Mouse (Mus musculus) heart, embryonic 14.5 days (tissue): Measurements from ENCODE around the gene Vegfa. TPM values are rescaled to one million over a fixed set of nuclear protein-coding genes. Genes with fewer than 3 reads are reported as not detected.
"Not testable (repeated sequence)": the region's sequence is repeated elsewhere in the genome, so short reads cannot be mapped to it uniquely, and the experiment has no call there.

ENCODE experiments used
- ATAC-seq: fragments of 200-750 bp; cut with Nextera tagmentation; 2 replicates; pipeline ENCODE4 v1.8.0; 2017; ENCODE audit warnings: low read depth, moderate TSS enrichment; ENCODE audit not compliant: insufficient number of reproducible peaks, insufficient read depth, low FRiP score
- H3K27ac ChIP-seq, 2 experiments: fragments of 200-500 bp in 1 of 2; fragments of 300-500 bp in 1 of 2; sonication (generic) in 1 of 2; replicated peaks in 1 of 2; 2 replicates each; pipeline ENCODE4 v1.5.1; 2012 to 2014; ENCODE audit warnings: low read depth in 2 of 2, low read length in 2 of 2, control low read depth in 1 of 2, mild to moderate bottlenecking in 1 of 2, mixed read lengths in 1 of 2; ENCODE audit not compliant: control insufficient read depth in 1 of 2, insufficient read depth in 1 of 2
- H3K27me3 ChIP-seq: fragments of 300-500 bp; sonication (generic); 2 replicates; pipeline ENCODE4 v1.6.1; 2014; ENCODE audit warnings: mild to moderate bottlenecking, low read length, control low read depth; ENCODE audit not compliant: control insufficient read depth, insufficient read depth
- H3K36me3 ChIP-seq: fragments of 300-500 bp; sonication (generic); 2 replicates; pipeline ENCODE4 v1.6.1; 2014; ENCODE audit warnings: mild to moderate bottlenecking, control low read depth, low read length, mixed read lengths; ENCODE audit not compliant: control insufficient read depth, insufficient read depth
- H3K4me1 ChIP-seq, 2 experiments: fragments of 200-500 bp in 1 of 2; fragments of 300-500 bp in 1 of 2; sonication (generic) in 1 of 2; 2 replicates each; pipeline ENCODE4 v1.6.1; 2012 to 2014; ENCODE audit warnings: low read length in 2 of 2, control low read depth in 1 of 2, mixed read lengths in 1 of 2; ENCODE audit not compliant: control insufficient read depth in 2 of 2, insufficient read depth in 2 of 2
- H3K4me2 ChIP-seq: fragments of 300-500 bp; sonication (generic); 2 replicates; pipeline ENCODE4 v1.6.1; 2014; ENCODE audit warnings: mild to moderate bottlenecking, low read length
- H3K4me3 ChIP-seq, 2 experiments: fragments of 200-500 bp in 1 of 2; fragments of 300-500 bp in 1 of 2; sonication (generic) in 1 of 2; 2 replicates each; pipeline ENCODE4 v1.5.1; 2012 to 2014; ENCODE audit warnings: low read length in 2 of 2, mild to moderate bottlenecking in 2 of 2, control low read depth in 1 of 2, low read depth in 1 of 2, moderate library complexity in 1 of 2; ENCODE audit not compliant: control insufficient read depth in 1 of 2, insufficient read depth in 1 of 2
- H3K9ac ChIP-seq: fragments of 300-500 bp; sonication (generic); 2 replicates; pipeline ENCODE4 v1.6.1; 2014; ENCODE audit warnings: mild to moderate bottlenecking, low read length
- H3K9me3 ChIP-seq: fragments of 300-500 bp; sonication (generic); 2 replicates; pipeline ENCODE4 v1.6.1; 2016; ENCODE audit warnings: low read length, control low read depth; ENCODE audit not compliant: control insufficient read depth
- WGBS: fragments of 180-500 bp; shearing (Covaris S2); extraction: QIAGEN DNeasy Blood & Tissue Kit; methylation state at CpG from one replicate; pipeline ENCODE4 v1.1.7; 2014; 5-methylcytosine and 5-hydroxymethylcytosine counted together
- polyA plus RNA-seq: library from polyadenylated mRNA; unstranded; fragments of >200 nt; fragmentation: Nextera tagmentation; extraction: Ambion mirVana; gene quantifications from 2 replicates; pipeline ENCODE4 v1.2.1, GENCODE M21; 2014

Gene Vegfa
- polyA plus RNA-seq, 1 experiment from 2014 or later = 8.1 TPM

DNA sequence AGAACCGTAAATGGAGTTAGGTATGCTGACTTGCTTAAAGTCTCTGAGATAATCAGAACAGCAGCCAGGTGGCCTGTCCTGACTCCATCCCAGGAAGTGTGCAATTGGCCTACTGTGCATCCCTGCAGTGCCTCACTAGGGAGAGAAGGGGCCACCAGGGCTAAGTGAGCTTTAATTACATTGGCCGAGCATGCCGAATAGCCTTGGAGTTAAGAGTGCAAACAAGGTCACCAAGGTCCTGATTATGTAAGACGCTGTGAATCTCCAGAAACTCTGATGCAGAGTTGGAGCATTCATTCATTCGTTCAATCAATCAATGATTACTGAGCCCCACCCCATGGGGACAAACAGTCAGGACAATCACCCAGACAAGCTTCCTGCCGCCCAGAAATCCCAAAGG, 33.8 kb downstream of the Vegfa start:
- ATAC-seq = no peak
- H3K27ac ChIP-seq = no peak overlapping the region
- WGBS = 46% methylated on average over 6 of the region's 6 CpGs

DNA sequence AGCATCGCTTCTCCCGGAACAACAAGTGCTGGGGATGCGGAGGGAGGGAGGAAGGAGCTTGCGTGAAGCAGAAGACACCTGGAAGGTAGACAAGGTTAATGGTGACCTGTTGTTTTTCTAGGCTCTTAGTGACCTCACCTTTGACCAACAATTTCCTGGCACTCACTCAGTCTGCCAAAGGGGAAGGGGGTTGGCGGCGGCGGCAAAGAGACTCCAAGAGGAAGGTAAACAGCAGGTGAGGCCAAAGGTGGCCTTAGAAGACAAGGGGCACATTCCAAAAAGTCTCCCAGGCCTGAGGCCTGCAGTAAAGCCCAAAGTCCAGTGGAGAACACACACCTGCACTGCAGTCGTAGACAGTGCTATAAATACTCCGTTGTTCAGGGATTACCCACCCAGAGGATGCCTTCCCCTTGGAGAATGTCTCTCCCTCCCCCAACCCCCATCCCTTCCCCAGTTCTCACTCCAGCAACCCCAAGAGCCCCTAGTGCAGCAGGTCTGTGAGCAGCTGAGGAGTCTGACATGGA, 35.2 kb downstream of the Vegfa start:
- Histone ChIP-seq H3K4me1 (peaks cover 0 to 4% of the 10 kb centered on the region in 2 experiments; a peak in 1 of 4 replicates), H3K9ac (no peak overlapping the region), H3K27ac (no peak overlapping the region), H3K4me3 (no peak overlapping the region), H3K4me2 (no peak overlapping the region), H3K27me3 (no peaks in the 10 kb centered on the region), H3K36me3 (no peaks in the 10 kb centered on the region), H3K9me3 (no peaks in the 10 kb centered on the region)
- 78% methylated on average over 9 of the region's 9 CpGs for WGBS
- ATAC-seq = no peak

More for the DNA sequence above, 33.8 kb downstream of the Vegfa start:
- no peak overlapping the region for H3K4me2 ChIP-seq
- no peak overlapping the region for H3K4me3 ChIP-seq
- no peaks in the 10 kb centered on the region for H3K9me3 ChIP-seq
- H3K36me3 ChIP-seq = no peaks in the 10 kb centered on the region
- H3K9ac ChIP-seq = no peak overlapping the region
- H3K4me1 ChIP-seq = peaks cover 0 to 4% of the 10 kb centered on the region in 2 experiments; a peak in 1 of 4 replicates
- no peaks in the 10 kb centered on the region for H3K27me3 ChIP-seq

DNA sequence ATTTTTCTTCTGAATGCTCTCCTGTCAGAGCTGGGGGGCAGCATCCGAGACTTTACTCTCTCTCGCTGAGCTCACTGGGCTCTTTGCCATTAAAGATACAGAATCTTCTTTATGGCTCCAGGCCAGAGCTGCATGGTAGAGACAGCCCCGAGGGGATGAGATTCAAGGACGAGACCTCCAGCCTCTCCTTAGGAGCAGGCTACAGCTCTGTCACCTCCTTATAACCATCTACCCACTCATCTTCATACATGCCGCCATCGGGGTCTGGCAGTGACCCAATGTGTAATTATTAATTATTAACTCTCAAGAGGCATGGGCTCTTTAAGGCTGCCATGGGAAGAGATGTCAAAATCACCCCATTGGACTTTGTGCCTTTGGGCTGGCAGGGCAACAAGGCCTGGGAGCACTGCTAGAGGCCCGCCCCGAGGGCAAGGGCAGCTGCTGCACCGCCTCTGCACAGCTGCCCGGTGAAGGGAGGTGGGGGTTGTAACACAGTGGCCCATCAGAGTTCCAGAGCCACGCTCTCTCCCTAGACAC, 37.8 kb downstream of the Vegfa start:
- 0 out of 2 replicates have a peak, but pooled peaks cover 5% of the 10 kb centered on the region for H3K9me3 ChIP-seq
- no peaks in the 10 kb centered on the region for H3K36me3 ChIP-seq
- 70% methylated on average over 11 of the region's 11 CpGs for WGBS
- H3K9ac ChIP-seq = no peak overlapping the region
- H3K27ac ChIP-seq = no peak overlapping the region
- H3K4me1 ChIP-seq = peaks cover 0 to 4% of the 10 kb centered on the region in 2 experiments; a peak in 1 of 4 replicates
- H3K4me2 ChIP-seq = no peak overlapping the region
- H3K4me3 ChIP-seq = no peak overlapping the region
- no peaks in the 10 kb centered on the region for H3K27me3 ChIP-seq
- no peak for ATAC-seq

DNA sequence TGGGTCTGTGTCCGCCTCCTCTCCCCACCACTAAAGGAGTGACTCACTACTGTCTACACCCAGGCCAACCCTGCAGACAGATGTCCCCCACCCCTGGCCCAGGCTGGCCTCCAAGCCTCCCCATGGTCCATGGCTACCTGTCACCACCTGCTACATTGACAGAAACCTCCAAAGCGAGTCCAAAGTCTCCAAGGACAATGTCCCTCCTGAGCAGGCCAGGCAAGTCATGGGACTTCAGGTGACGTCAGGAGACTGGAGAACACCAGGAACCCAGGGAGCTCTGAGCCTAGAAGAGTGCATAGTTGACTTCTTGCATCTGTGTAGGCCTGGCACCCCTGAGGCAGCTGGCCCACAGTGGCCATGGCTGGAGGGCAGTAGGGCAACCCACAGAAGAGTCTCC, 45.3 kb downstream of the Vegfa start:
- Histone ChIP-seq H3K36me3 (no peaks in the 10 kb centered on the region), H3K9me3 (peaks cover 9% of the 10 kb centered on the region; the same call in 1 of the 2 replicates), H3K9ac (no peak overlapping the region), H3K4me3 (no peak overlapping the region), H3K4me2 (no peak overlapping the region), H3K27ac (no peak overlapping the region), H3K27me3 (no peaks in the 10 kb centered on the region), H3K4me1 (no peaks in the 10 kb centered on the region)
- WGBS = 69% methylated on average over 3 of the region's 3 CpGs
- no peak for ATAC-seq

DNA sequence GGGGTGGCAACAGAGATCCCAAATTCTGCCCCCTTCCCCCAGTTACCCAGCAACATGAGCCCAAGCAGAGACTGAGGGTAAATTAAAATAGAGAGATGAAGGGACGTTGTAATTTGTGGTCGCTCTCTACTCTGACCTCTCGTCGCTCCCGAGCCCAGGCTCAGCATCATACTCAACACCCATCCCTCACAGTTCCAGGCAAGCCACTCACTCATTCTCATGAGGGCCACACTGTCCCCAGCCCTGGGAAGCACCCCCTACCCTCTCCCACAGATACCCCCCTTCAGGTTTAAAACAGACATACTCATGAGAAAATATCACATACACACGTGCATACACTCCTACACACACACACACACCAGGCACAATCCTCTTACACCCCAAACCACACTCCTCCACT, 45.8 kb downstream of the Vegfa start:
- 81% methylated on average over 6 of the region's 6 CpGs for WGBS
- no peak overlapping the region for H3K27ac ChIP-seq
- ATAC-seq = no peak

DNA sequence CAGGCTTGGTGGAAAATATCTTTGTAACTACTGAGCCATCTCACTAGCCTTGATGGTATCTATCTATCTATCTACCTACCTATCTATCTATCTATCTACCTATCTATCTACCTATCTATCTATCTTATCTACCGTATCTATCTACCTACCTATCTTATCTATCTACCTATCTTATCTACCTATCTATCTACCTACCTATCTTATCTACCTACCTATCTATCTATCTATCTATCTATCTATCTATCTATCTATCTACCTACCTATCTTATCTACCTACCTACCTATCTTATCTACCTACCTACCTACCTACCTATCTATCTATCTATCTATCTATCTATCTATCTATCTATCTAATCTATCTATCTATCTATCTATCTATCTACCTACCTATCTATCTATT, 49.0 kb downstream of the Vegfa start:
- H3K4me3 ChIP-seq, H3K27ac ChIP-seq, H3K4me2 ChIP-seq, H3K4me1 ChIP-seq, H3K36me3 ChIP-seq, ATAC-seq, H3K9ac ChIP-seq, H3K27me3 ChIP-seq, H3K9me3 ChIP-seq: not testable (repeated sequence)
- WGBS = 76% methylated on average over 1 of the region's 1 CpGs

More for the DNA sequence above, 45.8 kb downstream of the Vegfa start:
- no peak overlapping the region for H3K4me2 ChIP-seq
- H3K36me3 ChIP-seq = no peaks in the 10 kb centered on the region
- no peak overlapping the region for H3K9ac ChIP-seq
- no peaks in the 10 kb centered on the region for H3K4me1 ChIP-seq
- H3K9me3 ChIP-seq = peaks cover 9% of the 10 kb centered on the region; the same call in 1 of the 2 replicates
- H3K27me3 ChIP-seq = no peaks in the 10 kb centered on the region
- H3K4me3 ChIP-seq = no peak overlapping the region

DNA sequence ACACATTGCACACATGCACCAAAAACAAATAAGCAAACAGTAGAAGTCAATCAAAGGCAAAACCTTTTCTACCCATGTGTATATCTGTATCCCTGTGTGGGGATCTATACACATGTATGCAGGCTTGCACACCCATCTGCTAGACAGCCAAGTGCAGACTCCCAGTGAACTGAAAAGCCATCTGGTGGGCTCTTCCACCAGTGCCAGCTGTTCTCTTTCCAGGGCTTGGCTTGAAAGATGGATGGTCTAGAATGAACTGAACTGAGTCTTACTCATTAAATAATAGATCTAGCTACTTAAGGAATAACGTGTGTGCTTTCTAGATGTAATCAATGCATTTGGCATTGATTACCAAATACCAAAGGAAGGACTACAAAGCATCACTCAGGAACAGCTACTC, 50.3 kb downstream of the Vegfa start:
- Histone ChIP-seq H3K27ac (no peak overlapping the region), H3K9ac (no peak overlapping the region), H3K4me3 (no peak overlapping the region), H3K4me1 (no peaks in the 10 kb centered on the region; a peak in 1 of 4 replicates), H3K27me3 (no peaks in the 10 kb centered on the region), H3K4me2 (no peak overlapping the region), H3K36me3 (no peaks in the 10 kb centered on the region), H3K9me3 (no peaks in the 10 kb centered on the region)
- WGBS = 74% methylated on average over 1 of the region's 1 CpGs
- no peak for ATAC-seq
